Mouse (Mus musculus) cerebellum, adult 2 months (tissue): ENCODE results near the gene Ano3.

Experiments
- CTCF ChIP-seq: fragments of 200-500 bp; IDR thresholded peaks from 2 replicates; pipeline ENCODE4 v1.5.1; 2011; ENCODE audit warnings: low read depth, mild to moderate bottlenecking, control low read depth, low read length, moderate library complexity, borderline replicate concordance; ENCODE audit not compliant: insufficient read depth
- POLR2A ChIP-seq: fragments of 200-500 bp; IDR thresholded peaks from 2 replicates; pipeline ENCODE4 v1.6.1; 2011; ENCODE audit warnings: low read length, control low read depth, borderline replicate concordance; ENCODE audit not compliant: insufficient read depth

- no peak for TF ChIP-seq POLR2A
- TF ChIP-seq CTCF = no peak
Observed at GRCm38 (mm10) chr2:110806302-110807093, 144.2 kb downstream of the Ano3 start.
